Mouse (Mus musculus) testis, adult 2 months (tissue): ENCODE data around the gene Casp7. TPM values are rescaled to one million over a fixed set of nuclear protein-coding genes. Genes with fewer than 3 reads are reported as not detected.

ENCODE experiments used
- H3K27ac ChIP-seq: fragments of 200-500 bp; 2 replicates; pipeline ENCODE4 v1.5.1; 2012; ENCODE audit warnings: low read depth, low read length; ENCODE audit not compliant: control insufficient read depth, insufficient read depth
- H3K27me3 ChIP-seq: fragments of 200-500 bp; 2 replicates; pipeline ENCODE4 v1.6.1; 2012; ENCODE audit warnings: mild to moderate bottlenecking, low read length, moderate library complexity; ENCODE audit not compliant: control insufficient read depth, insufficient read depth
- H3K36me3 ChIP-seq: fragments of 200-500 bp; 2 replicates; pipeline ENCODE4 v1.6.1; 2012; ENCODE audit warnings: mild to moderate bottlenecking, low read length; ENCODE audit not compliant: control insufficient read depth, insufficient read depth
- H3K4me1 ChIP-seq: fragments of 200-500 bp; 2 replicates; pipeline ENCODE4 v1.6.1; 2012; ENCODE audit warnings: low read length; ENCODE audit not compliant: control insufficient read depth, insufficient read depth
- H3K4me3 ChIP-seq: fragments of 200-500 bp; 2 replicates; pipeline ENCODE4 v1.5.1; 2012; ENCODE audit warnings: low read depth, mild to moderate bottlenecking, low read length, moderate library complexity, mixed read lengths; ENCODE audit not compliant: control insufficient read depth
- CTCF ChIP-seq: fragments of 200-500 bp; IDR thresholded peaks from 2 replicates; pipeline ENCODE4 v1.5.1; 2012; ENCODE audit warnings: low read depth, mild to moderate bottlenecking, inconsistent platforms, low read length, moderate library complexity; ENCODE audit not compliant: control insufficient read depth, insufficient read depth, insufficient replicate concordance
- POLR2A ChIP-seq: fragments of 200-500 bp; IDR thresholded peaks from 2 replicates; pipeline ENCODE4 v1.6.1; 2012; ENCODE audit warnings: low read depth, mild to moderate bottlenecking, inconsistent platforms, low read length, moderate library complexity; ENCODE audit not compliant: control insufficient read depth
- polyA plus RNA-seq: library from polyadenylated mRNA; depleted of rRNA; stranded (reverse); fragments of >200 nt; gene quantifications from 2 replicates; pipeline ENCODE4 v1.2.3, GENCODE M21; 2012

Casp7 gene
- polyA plus RNA-seq, 1 experiment = 1.7 TPM

GRCm38 (mm10) chr19:56386095-56386494, 10.8 kb upstream of the Casp7 start:
- TF ChIP-seq CTCF (no peak), POLR2A (no peak)

DNA sequence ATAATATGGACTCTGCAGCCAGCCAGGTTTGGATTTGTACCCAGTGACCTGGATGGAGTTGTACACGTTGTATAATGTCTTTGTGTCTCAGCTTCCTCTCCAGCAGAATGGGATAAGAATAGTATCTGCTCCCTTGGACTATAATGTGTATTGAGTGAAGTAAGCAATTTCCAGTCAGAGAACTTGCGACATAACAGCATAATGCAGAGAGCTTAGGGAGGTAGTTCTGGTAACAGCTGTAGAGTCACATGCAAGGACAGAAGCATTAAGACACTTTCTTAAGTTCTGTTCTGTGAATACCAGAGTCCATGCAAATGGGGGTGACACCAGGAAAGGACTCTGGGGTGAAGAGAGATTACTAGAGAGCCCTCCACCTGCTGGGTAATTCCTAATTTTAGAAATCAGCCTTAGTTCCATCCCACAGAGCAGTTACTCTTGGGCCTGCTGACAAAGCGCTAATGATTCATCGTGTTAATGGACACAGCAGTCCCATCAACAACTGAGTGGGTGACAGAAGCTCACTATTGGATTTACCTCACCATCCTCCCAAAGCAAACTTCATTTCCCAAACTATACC, 9.1 kb upstream of the Casp7 start:
- Histone ChIP-seq H3K27ac (no peak overlapping the region), H3K4me3 (no peak overlapping the region), H3K36me3 (no peaks in the 10 kb centered on the region), H3K4me1 (peaks cover 2% of the 10 kb centered on the region; the same call in 1 of the 2 replicates), H3K27me3 (no peaks in the 10 kb centered on the region)
- no peak for TF ChIP-seq CTCF
- TF ChIP-seq POLR2A = no peak

More at GRCm38 (mm10) chr19:56386095-56386494, 10.8 kb upstream of the Casp7 start:
- Histone ChIP-seq H3K36me3 (no peaks in the 10 kb centered on the region), H3K4me1 (peaks cover 2% of the 10 kb centered on the region; the same call in 1 of the 2 replicates), H3K27ac (no peak overlapping the region), H3K4me3 (no peak overlapping the region), H3K27me3 (no peaks in the 10 kb centered on the region)

- Histone ChIP-seq H3K4me3 (no peak overlapping the region), H3K36me3 (no peaks in the 10 kb centered on the region)
- TF ChIP-seq POLR2A (no peak), CTCF (no peak)
Observed at GRCm38 (mm10) chr19:56389176-56389575, 7.8 kb upstream of the Casp7 start.

GRCm38 (mm10) chr19:56389879-56390278, 7.0 kb upstream of the Casp7 start, which contains the start of gene Nrap:
Nrap (minus strand) TSS chr19:56390037.
- H3K4me3 ChIP-seq = no peak within 1 kb of the TSS
- no peaks in the 10 kb centered on the region for H3K36me3 ChIP-seq
- TF ChIP-seq CTCF = no peak
- no peak for TF ChIP-seq POLR2A
- no peak within 1 kb of the TSS for H3K27ac ChIP-seq
- no peaks in the 10 kb centered on the region for H3K4me1 ChIP-seq
- H3K27me3 ChIP-seq = no peaks in the 10 kb centered on the region

More at GRCm38 (mm10) chr19:56389176-56389575, 7.8 kb upstream of the Casp7 start:
- H3K27ac ChIP-seq = no peak overlapping the region
- H3K4me1 ChIP-seq = no peaks in the 10 kb centered on the region
- no peaks in the 10 kb centered on the region for H3K27me3 ChIP-seq

- no peak overlapping the region for H3K27ac ChIP-seq
- H3K27me3 ChIP-seq = no peaks in the 10 kb centered on the region
- H3K36me3 ChIP-seq = no peaks in the 10 kb centered on the region
- no peak overlapping the region for H3K4me3 ChIP-seq
- TF ChIP-seq POLR2A (no peak), CTCF (no peak)
- peaks cover 3% of the 10 kb centered on the region for H3K4me1 ChIP-seq
Observed at GRCm38 (mm10) chr19:56391307-56392046, 5.5 kb upstream of the Casp7 start.

DNA sequence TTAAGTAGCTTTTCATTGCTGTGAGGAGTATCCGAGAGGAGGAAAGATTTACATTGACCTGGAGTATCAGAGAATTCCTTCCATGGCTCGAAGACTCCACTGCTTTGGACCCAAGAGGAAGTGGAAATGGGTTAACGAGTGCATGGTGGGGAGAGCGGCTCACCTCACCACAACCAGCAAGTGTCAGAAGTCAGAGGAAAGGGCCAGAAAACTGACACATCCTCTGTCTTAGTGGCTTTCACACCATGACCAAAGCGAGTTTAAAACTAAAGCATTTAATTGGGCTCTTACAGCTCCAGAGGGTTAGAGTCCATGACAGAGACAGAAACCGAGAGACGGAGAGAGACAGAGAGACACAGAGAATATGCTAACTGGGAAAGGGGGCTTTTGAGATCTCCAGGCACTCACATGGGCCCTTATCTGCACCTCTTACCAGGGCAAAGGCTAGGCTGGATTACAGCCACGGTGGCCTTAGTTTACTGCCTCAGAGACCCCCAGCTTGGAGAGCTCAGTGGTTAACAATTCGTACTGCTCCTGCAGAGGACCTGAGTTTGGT, 3.5 kb upstream of the Casp7 start:
- no peak for TF ChIP-seq CTCF
- TF ChIP-seq POLR2A = no peak
- Histone ChIP-seq H3K4me1 (peaks cover 7% of the 10 kb centered on the region), H3K27ac (no peak overlapping the region), H3K4me3 (no peak overlapping the region), H3K27me3 (no peaks in the 10 kb centered on the region), H3K36me3 (no peaks in the 10 kb centered on the region)

DNA sequence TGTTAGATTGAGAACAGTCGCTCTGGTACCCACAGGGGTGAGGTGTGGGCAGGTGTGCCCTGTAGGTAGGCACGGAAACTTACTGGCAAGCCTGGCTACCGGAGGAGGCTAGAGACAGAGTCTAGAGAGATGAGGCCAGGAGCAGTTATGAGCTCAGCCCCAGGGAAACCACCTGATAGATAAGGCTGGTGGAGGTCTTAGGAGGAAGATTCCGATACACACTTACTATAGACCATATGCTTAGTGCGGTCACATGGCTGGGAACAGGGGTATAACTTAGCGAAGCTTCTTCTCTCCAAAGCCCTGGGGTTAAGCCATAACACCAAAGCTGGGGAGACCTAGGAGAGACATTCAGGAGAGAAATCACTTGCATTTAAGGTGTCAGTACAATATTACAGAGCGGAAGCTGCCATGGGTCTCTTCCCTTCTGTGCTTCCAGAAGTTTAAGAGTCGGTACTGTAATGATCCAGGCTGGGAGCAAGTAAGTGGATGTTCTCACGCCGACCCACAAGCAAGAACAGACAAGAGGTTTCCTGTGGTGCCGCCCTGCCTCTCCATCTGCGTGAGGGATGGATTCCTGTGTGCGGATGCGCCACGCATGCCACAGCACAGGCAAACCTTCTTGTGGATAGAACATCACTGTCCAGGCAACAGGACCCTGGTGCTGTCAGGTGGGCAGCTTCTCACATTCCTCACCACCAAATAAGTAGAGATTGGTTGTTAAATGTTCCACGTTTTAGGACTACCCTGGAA, 1.6 kb upstream of the Casp7 start:
- H3K4me1 ChIP-seq = peaks cover 10% of the 10 kb centered on the region
- H3K27ac ChIP-seq = no peak overlapping the region
- H3K36me3 ChIP-seq = no peaks in the 10 kb centered on the region
- H3K4me3 ChIP-seq = no peak overlapping the region
- H3K27me3 ChIP-seq = no peaks in the 10 kb centered on the region
- TF ChIP-seq POLR2A = no peak
- no peak for TF ChIP-seq CTCF
